Mouse (Mus musculus): ENCODE measurements around the gene Cry2. TPM values are rescaled to one million over a fixed set of nuclear protein-coding genes. Genes with fewer than 3 reads are reported as not detected.

Cry2 gene
- total and polyA plus RNA-seq, 2 experiments from 2014 or later, result 36.7 to 43.2 TPM

DNA sequence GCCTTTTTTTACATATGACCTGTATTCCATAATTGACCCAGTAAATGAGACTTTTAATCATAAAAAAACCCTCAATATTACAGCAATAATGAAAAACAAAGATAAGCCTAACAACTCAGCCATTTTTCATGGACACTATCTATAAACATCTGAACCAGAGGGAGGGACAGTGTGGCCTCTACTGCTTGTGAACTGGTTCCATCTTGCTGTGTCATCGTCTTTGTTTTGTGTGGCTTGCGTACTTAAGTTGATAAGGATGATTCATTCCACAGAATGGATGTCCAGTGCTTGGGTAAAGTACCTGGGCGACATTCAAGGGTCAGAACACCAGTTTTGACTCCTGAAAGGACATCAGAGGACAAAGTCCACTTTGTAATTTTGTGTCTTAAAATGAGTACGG lies 3.5 kb upstream of the Cry2 start:
- no peak for DNase-seq
- Histone ChIP-seq H3K4me2 (ENCODE audit: low read depth) (no peak overlapping the region), H3K4me1 (ENCODE audit: insufficient read depth) (peaks cover 13% of the 10 kb centered on the region), H3K4me3 (ENCODE audit: low read depth, low read length) (no peak overlapping the region), H3K27me3 (ENCODE audit: insufficient read depth, low read length) (no peaks in the 10 kb centered on the region), H3K27ac (ENCODE audit: low read depth, low read length) (no peak overlapping the region), H3K9me3 (ENCODE audit: low read length) (no peaks in the 10 kb centered on the region), H3K36me3 (ENCODE audit: insufficient read depth) (no peaks in the 10 kb centered on the region), H3K9ac (no peak overlapping the region)
- ATAC-seq, result no peak
- WGBS, result 82% methylated on average over 4 of the region's 4 CpGs
- TF ChIP-seq CTCF (IDR thresholded peaks at IDR 0.05; ENCODE audit: low read depth), result no peak

DNA sequence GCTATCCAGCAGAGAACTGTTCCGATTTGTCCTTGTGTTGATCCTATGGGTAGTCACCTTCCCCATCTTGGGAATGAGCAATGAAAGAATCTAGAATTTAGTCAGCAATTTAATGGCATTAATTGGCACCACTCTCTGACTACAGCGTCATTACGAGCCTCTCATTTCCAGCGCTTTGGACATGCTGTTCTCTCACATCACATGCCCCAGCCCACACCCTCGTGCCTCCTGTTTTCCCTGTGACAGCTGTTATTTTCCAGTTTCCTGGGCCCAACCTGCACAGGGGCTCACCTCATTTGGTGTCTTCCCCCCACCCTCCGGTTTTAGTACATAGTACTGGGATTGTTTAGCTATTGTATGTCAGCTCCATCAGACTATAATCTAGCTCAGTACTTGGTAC lies 1.2 kb upstream of the Cry2 start:
- Histone ChIP-seq H3K4me3 (ENCODE audit: low read depth, low read length) (0 out of 2 replicates have a peak overlapping the region, but pooled peaks have one; percentile 90), H3K9me3 (ENCODE audit: low read length) (no peaks in the 10 kb centered on the region), H3K27me3 (ENCODE audit: insufficient read depth, low read length) (no peaks in the 10 kb centered on the region), H3K4me2 (ENCODE audit: low read depth) (peak overlapping the region; percentile 81), H3K4me1 (ENCODE audit: insufficient read depth) (peaks cover 27% of the 10 kb centered on the region), H3K27ac (ENCODE audit: low read depth, low read length) (peak overlapping the region; percentile 85), H3K9ac (0 out of 2 replicates have a peak overlapping the region, but pooled peaks have one; percentile 56), H3K36me3 (ENCODE audit: insufficient read depth) (no peaks in the 10 kb centered on the region)
- WGBS, result 48% methylated on average over 6 of the region's 6 CpGs
- no peak for TF ChIP-seq CTCF (IDR thresholded peaks at IDR 0.05; ENCODE audit: low read depth)
- ATAC-seq, result no peak
- DNase-seq, result no peak

DNA sequence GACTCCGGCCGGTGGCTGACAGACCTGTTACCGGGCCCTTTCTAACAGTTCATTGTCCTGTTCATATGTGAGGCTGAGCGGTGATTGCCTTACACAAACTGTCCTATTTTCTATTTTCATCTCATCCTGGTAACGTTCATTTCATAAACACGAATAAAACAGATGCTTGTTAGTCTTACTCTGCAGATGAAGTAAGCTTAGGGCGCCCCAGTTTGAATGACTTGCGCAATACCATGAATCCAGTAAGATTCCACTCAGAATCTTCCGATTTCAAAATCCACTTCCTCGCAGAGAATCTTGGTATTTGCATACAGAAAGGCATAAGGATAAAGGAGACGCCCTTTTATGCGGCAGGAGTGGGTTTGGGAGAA lies 517 bp upstream of the Cry2 start:
- ATAC-seq, result peak; percentile 14
- H3K4me3 ChIP-seq (ENCODE audit: low read depth, low read length), result peak overlapping the region; percentile 90
- H3K9me3 ChIP-seq (ENCODE audit: low read length), result no peaks in the 10 kb centered on the region
- peak overlapping the region; percentile 56 for H3K9ac ChIP-seq
- H3K27me3 ChIP-seq (ENCODE audit: insufficient read depth, low read length), result no peaks in the 10 kb centered on the region
- WGBS, result 3% methylated on average over 12 of the region's 12 CpGs
- no peak for TF ChIP-seq CTCF (IDR thresholded peaks at IDR 0.05; ENCODE audit: low read depth)
- peak overlapping the region; percentile 81 for H3K4me2 ChIP-seq (ENCODE audit: low read depth)
- H3K4me1 ChIP-seq (ENCODE audit: insufficient read depth), result peaks cover 27% of the 10 kb centered on the region
- no peak for DNase-seq
- H3K27ac ChIP-seq (ENCODE audit: low read depth, low read length), result peak overlapping the region; percentile 85
- no peaks in the 10 kb centered on the region for H3K36me3 ChIP-seq (ENCODE audit: insufficient read depth)

DNA sequence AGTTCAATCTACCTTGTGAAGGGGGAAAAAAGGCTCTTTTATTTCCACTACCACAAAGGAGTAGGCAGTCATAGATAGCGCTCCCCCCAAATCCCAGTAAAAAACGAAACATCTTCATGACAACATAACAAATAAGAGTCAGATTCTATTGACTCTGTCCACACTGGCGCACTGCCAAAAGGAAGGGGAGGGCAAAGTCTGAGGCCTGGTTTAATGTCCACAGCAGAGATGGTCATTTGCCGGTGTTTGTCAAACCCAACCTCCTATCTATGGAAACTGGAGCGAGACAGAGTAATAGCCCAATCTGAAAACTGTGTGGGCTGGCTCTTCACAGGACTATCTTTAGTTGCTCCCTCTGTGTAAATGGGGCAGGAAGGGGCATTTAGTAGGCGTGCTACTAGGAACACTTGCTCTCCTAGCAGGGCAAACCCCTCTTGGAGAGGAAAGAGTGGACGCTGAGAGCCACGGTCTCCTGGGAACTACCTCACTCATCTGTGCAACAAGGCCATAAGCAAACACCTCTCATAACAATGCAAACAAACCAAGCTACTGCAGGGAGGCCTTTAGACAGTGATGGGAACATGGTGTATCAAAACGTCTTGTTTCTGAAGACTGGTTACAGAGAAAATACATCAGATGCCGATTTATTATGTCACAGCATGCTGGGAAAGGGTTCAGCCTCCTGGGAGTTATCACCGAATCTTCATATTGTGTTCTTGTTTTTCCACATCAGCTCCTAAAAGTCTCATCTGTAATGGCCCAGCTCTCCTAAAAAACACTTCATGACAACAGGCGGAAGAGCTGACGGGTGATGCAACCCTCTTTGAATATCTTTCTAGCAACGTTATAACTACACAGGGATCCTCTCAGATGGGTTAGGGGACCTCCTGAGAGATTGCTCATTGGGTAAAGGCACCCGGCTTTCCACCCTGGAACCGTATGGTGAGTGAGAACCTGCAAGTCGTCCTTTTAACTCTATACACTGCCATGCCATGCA lies 1.2 kb downstream of the Cry2 start:
- peak overlapping the region; percentile 90 for H3K4me3 ChIP-seq (ENCODE audit: low read depth, low read length)
- no peak for ATAC-seq
- H3K9ac ChIP-seq, result peak overlapping the region; percentile 88
- peaks cover 40% of the 10 kb centered on the region for H3K4me1 ChIP-seq (ENCODE audit: insufficient read depth)
- no peaks in the 10 kb centered on the region for H3K36me3 ChIP-seq (ENCODE audit: insufficient read depth)
- H3K27me3 ChIP-seq (ENCODE audit: insufficient read depth, low read length), result no peaks in the 10 kb centered on the region
- peak overlapping the region; percentile 86 for H3K27ac ChIP-seq (ENCODE audit: low read depth, low read length)
- no peak for TF ChIP-seq CTCF (IDR thresholded peaks at IDR 0.05; ENCODE audit: low read depth)
- no peaks in the 10 kb centered on the region for H3K9me3 ChIP-seq (ENCODE audit: low read length)
- peak; percentile 30 for DNase-seq
- 32% methylated on average over 17 of the region's 17 CpGs for WGBS
- H3K4me2 ChIP-seq (ENCODE audit: low read depth), result peak overlapping the region; percentile 81

DNA sequence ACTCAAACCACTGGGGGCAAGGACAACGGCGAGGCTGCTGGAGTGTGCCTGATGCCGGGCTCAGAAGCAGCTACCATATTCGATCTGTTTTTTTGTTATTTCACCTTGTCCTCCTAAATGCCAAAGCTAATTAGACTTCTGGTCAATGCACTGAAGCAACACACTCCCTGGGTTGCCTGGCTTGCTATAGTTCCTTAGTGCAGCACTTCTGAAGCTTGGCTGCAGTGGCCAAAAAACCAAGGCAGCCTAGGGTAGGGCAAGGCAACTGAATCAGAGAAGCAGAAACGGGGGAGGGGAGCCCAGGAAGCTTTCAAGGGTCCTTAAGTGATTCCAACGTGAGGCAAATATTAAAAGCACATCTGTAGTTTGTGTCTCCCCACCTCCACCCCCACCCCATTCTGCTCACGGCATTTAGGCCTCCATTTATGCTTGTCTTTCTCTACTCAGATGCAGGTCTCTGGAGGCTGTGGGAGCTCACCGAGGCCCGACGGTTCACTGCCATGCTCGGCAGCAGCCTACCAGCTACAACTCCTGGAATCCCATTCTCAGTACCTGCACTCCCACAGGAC lies 2.1 kb downstream of the Cry2 start:
- no peaks in the 10 kb centered on the region for H3K9me3 ChIP-seq (ENCODE audit: low read length)
- H3K4me1 ChIP-seq (ENCODE audit: insufficient read depth), result peaks cover 40% of the 10 kb centered on the region
- H3K4me3 ChIP-seq (ENCODE audit: low read depth, low read length), result peak overlapping the region; percentile 90
- WGBS, result 20% methylated on average over 11 of the region's 11 CpGs
- no peak for DNase-seq
- no peak for TF ChIP-seq CTCF (IDR thresholded peaks at IDR 0.05; ENCODE audit: low read depth)
- H3K27me3 ChIP-seq (ENCODE audit: insufficient read depth, low read length), result no peaks in the 10 kb centered on the region
- ATAC-seq, result no peak
- peak overlapping the region; percentile 86 for H3K27ac ChIP-seq (ENCODE audit: low read depth, low read length)
- peak overlapping the region; percentile 81 for H3K4me2 ChIP-seq (ENCODE audit: low read depth)
- H3K36me3 ChIP-seq (ENCODE audit: insufficient read depth), result no peaks in the 10 kb centered on the region
- H3K9ac ChIP-seq, result peak overlapping the region; percentile 88

DNA sequence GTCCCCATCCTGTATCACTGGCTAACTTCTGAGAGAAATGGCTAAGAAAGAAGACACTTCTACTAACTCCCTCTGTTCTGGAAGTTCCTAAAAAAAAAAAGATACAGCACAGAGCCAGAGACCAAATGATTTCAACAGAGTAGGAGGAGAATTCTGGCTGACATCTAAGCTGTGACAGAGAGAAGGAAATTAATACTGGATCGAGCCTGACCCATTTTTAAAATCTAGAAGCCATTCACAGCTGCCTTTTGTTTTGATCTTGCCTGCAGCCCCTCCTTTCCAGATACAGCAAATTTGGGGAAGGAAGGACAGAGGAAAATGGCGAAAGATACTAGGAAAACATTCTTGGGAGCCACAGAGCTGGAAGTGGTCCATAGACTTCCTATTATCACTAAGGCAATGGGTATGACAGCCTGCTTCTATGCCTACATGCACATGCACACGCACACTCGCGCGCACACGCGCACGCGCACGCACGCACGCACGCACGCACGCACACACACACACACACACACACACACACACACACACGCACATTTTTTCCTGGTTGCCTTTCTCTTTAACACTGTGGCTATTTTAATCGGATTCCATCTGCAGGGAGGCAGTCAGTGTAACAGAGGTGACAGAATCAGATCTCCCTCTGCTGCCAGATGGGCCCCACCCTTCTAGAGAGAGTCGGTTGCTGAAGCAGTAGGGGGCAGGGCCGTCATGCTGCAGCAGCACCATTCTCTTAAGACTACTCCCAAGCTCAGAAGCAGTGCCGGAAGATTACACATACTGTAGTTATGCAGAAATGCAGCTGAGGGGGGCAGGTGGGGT lies 2.9 kb downstream of the Cry2 start:
- TF ChIP-seq CTCF (IDR thresholded peaks at IDR 0.05; ENCODE audit: low read depth), result peak; percentile 27; the same call in 1 of the 2 replicates
- 51% methylated on average over 21 of the region's 21 CpGs for WGBS
- no peaks in the 10 kb centered on the region for H3K9me3 ChIP-seq (ENCODE audit: low read length)
- H3K36me3 ChIP-seq (ENCODE audit: insufficient read depth), result 0 out of 2 replicates have a peak, but pooled peaks cover 2% of the 10 kb centered on the region
- peaks cover 40% of the 10 kb centered on the region for H3K4me1 ChIP-seq (ENCODE audit: insufficient read depth)
- H3K9ac ChIP-seq, result peak overlapping the region; percentile 88
- DNase-seq (peak; percentile 86), ATAC-seq (peak; percentile 44)
- peak overlapping the region; percentile 81 for H3K4me2 ChIP-seq (ENCODE audit: low read depth)
- H3K27ac ChIP-seq (ENCODE audit: low read depth, low read length), result peak overlapping the region; percentile 86
- H3K27me3 ChIP-seq (ENCODE audit: insufficient read depth, low read length), result no peaks in the 10 kb centered on the region
- peak overlapping the region; percentile 90 for H3K4me3 ChIP-seq (ENCODE audit: low read depth, low read length)

Data from forebrain, postnatal 0 days (tissue).